Mouse (Mus musculus) CH12.LX (cell line): ENCODE data around the gene Nnat. TPM values are rescaled to one million over a fixed set of nuclear protein-coding genes. Genes with fewer than 3 reads are reported as not detected.

Experiments
- DNase-seq: peaks from one replicate; pipeline ENCODE4 v3.0.0-alpha.2; 2013; ENCODE audit errors: extremely low read depth
- H3K27ac ChIP-seq: 2 replicates; pipeline ENCODE4 v1.5.1; 2012; ENCODE audit warnings: low read depth, mild to moderate bottlenecking, control low read depth, moderate library complexity; ENCODE audit not compliant: insufficient read depth
- H3K27me3 ChIP-seq: replicated peaks from 2 replicates; pipeline ENCODE3; 2012; ENCODE audit warnings: inconsistent platforms
- H3K36me3 ChIP-seq, 2 experiments: replicated peaks in 1 of 2; 2 replicates each; pipeline versions ENCODE3 to v1.6.1; 2012; ENCODE audit warnings: inconsistent platforms in 1 of 2, low read length in 1 of 2, mild to moderate bottlenecking in 1 of 2, mixed read lengths in 1 of 2, moderate library complexity in 1 of 2; ENCODE audit not compliant: control insufficient read depth in 1 of 2, insufficient read depth in 1 of 2
- H3K4me1 ChIP-seq, 2 experiments: 2 replicates each; pipeline ENCODE4 v1.6.1; 2012; ENCODE audit warnings: inconsistent platforms in 1 of 2, moderate library complexity in 1 of 2; ENCODE audit not compliant: insufficient read depth in 2 of 2, control insufficient read depth in 1 of 2
- H3K4me2 ChIP-seq: 2 replicates; pipeline ENCODE4 v1.6.1; 2012; ENCODE audit warnings: low read depth, mild to moderate bottlenecking, control low read depth; ENCODE audit not compliant: poor library complexity, insufficient read depth, severe bottlenecking
- H3K4me3 ChIP-seq, 3 experiments: fragments of 150-350 bp in 1 of 3; sonication (generic) in 1 of 3; replicated peaks in 1 of 3; 2 replicates each; pipeline versions ENCODE3 to v1.5.1; 2011 to 2012; ENCODE audit warnings: low read depth in 2 of 3, low read length in 2 of 3, mild to moderate bottlenecking in 2 of 3, moderate library complexity in 2 of 3, control low read depth in 1 of 3, improper control_type of control experiment in 1 of 3, inconsistent platforms in 1 of 3, mixed read lengths in 1 of 3; ENCODE audit not compliant: poor library complexity in 1 of 3
- H3K79me2 ChIP-seq: replicated peaks from 2 replicates; pipeline ENCODE4 v1.6.1; 2012; ENCODE audit warnings: mild to moderate bottlenecking, moderate library complexity; ENCODE audit not compliant: control insufficient read depth, poor library complexity, insufficient read depth, severe bottlenecking; ENCODE audit errors: extremely low read depth
- H3K9ac ChIP-seq: 2 replicates; pipeline ENCODE4 v1.6.1; 2012; ENCODE audit warnings: low read depth, mild to moderate bottlenecking, control low read depth, moderate library complexity; ENCODE audit not compliant: insufficient read depth
- H3K9me3 ChIP-seq: replicated peaks from 2 replicates; pipeline ENCODE3; 2012; ENCODE audit warnings: low read length, inconsistent platforms, mixed read lengths
- BHLHE40 ChIP-seq: IDR thresholded peaks from 2 replicates; pipeline ENCODE4 v1.6.1; 2011; ENCODE audit warnings: mild to moderate bottlenecking, low read depth, low read length, improper control_type of control experiment
- CHD1 ChIP-seq: IDR thresholded peaks from 2 replicates; pipeline ENCODE4 v1.6.1; 2012; ENCODE audit warnings: low read depth, low read length, improper control_type of control experiment, inconsistent platforms
- CHD2 ChIP-seq: IDR thresholded peaks from 2 replicates; pipeline ENCODE4 v1.6.1; 2011; ENCODE audit warnings: low read length, improper control_type of control experiment
- CTCF ChIP-seq, 2 experiments: IDR thresholded peaks in 1 of 2; conservative IDR thresholded peaks in 1 of 2; 2 replicates each; pipeline ENCODE4 v1.5.1; 2011 to 2012; ENCODE audit warnings: low read depth in 2 of 2, low read length in 2 of 2, improper control_type of control experiment in 1 of 2, inconsistent platforms in 1 of 2, mild to moderate bottlenecking in 1 of 2, moderate library complexity in 1 of 2
- E2F4 ChIP-seq: IDR thresholded peaks from 2 replicates; pipeline ENCODE4 v1.6.1; 2011; ENCODE audit warnings: low read depth, low read length, improper control_type of control experiment; ENCODE audit not compliant: insufficient replicate concordance
- ELF1 ChIP-seq: IDR thresholded peaks from 2 replicates; pipeline ENCODE4 v1.6.1; 2014; ENCODE audit warnings: low read depth, mild to moderate bottlenecking, inconsistent platforms, low read length, improper control_type of control experiment
- EP300 ChIP-seq: IDR thresholded peaks from 2 replicates; pipeline ENCODE4 v1.6.1; 2011; ENCODE audit warnings: low read length, improper control_type of control experiment
- ETS1 ChIP-seq: conservative IDR thresholded peaks from 2 replicates; pipeline ENCODE4 v1.6.1; 2012; ENCODE audit warnings: low read depth, mild to moderate bottlenecking, inconsistent platforms, low read length, improper control_type of control experiment, moderate library complexity
- GABPA ChIP-seq: IDR thresholded peaks from 2 replicates; pipeline ENCODE4 v1.6.1; 2012; ENCODE audit warnings: low read depth, low read length, improper control_type of control experiment, inconsistent platforms; ENCODE audit not compliant: insufficient replicate concordance
- HCFC1 ChIP-seq: IDR thresholded peaks from 2 replicates; pipeline ENCODE4 v1.6.1; 2012; ENCODE audit warnings: low read depth, mild to moderate bottlenecking, inconsistent platforms, low read length, improper control_type of control experiment
- IRF4 ChIP-seq: IDR thresholded peaks from 2 replicates; pipeline ENCODE4 v1.6.1; 2014; ENCODE audit warnings: low read depth, mild to moderate bottlenecking, inconsistent platforms, low read length, improper control_type of control experiment
- JUN ChIP-seq: IDR thresholded peaks from 2 replicates; pipeline ENCODE4 v1.6.1; 2011; ENCODE audit warnings: low read depth, mild to moderate bottlenecking, low read length, improper control_type of control experiment, moderate library complexity; ENCODE audit not compliant: insufficient read depth
- JUND ChIP-seq: conservative IDR thresholded peaks from 2 replicates; pipeline ENCODE4 v1.6.1; 2011; ENCODE audit warnings: low read depth, low read length, improper control_type of control experiment
- KAT2A ChIP-seq: IDR thresholded peaks from 2 replicates; pipeline ENCODE4 v1.6.1; 2012; ENCODE audit warnings: low read length, improper control_type of control experiment, inconsistent platforms; ENCODE audit not compliant: insufficient replicate concordance
- MAFK ChIP-seq: IDR thresholded peaks from 2 replicates; pipeline ENCODE4 v1.6.1; 2011; ENCODE audit warnings: low read length, improper control_type of control experiment; ENCODE audit not compliant: insufficient replicate concordance
- MAX ChIP-seq: IDR thresholded peaks from 2 replicates; pipeline ENCODE4 v1.6.1; 2011; ENCODE audit warnings: low read length, improper control_type of control experiment
- MAZ ChIP-seq: IDR thresholded peaks from 2 replicates; pipeline ENCODE4 v1.6.1; 2012; ENCODE audit warnings: low read depth, mild to moderate bottlenecking, inconsistent platforms, low read length, improper control_type of control experiment, moderate library complexity
- MEF2A ChIP-seq: IDR thresholded peaks from 2 replicates; pipeline ENCODE4 v1.6.1; 2014; ENCODE audit warnings: low read depth, mild to moderate bottlenecking, inconsistent platforms, low read length, improper control_type of control experiment, borderline replicate concordance
- MXI1 ChIP-seq: IDR thresholded peaks from 2 replicates; pipeline ENCODE4 v1.6.1; 2011; ENCODE audit warnings: mild to moderate bottlenecking, low read depth, low read length, improper control_type of control experiment
- MYC ChIP-seq: IDR thresholded peaks from 2 replicates; pipeline ENCODE4 v1.6.1; 2011; ENCODE audit warnings: low read depth, mild to moderate bottlenecking, improper control_type of control experiment, low read length
- NELFE ChIP-seq: IDR thresholded peaks from 2 replicates; pipeline ENCODE4 v1.6.1; 2011; ENCODE audit warnings: low read depth, low read length, improper control_type of control experiment
- NRF1 ChIP-seq: IDR thresholded peaks from 2 replicates; pipeline ENCODE4 v1.6.1; 2014; ENCODE audit warnings: low read depth, mild to moderate bottlenecking, inconsistent platforms, low read length, improper control_type of control experiment, moderate library complexity
- PAX5 ChIP-seq: IDR thresholded peaks from 2 replicates; pipeline ENCODE4 v1.6.1; 2012; ENCODE audit warnings: low read length, inconsistent platforms, mixed read lengths
- POLR2A ChIP-seq: IDR thresholded peaks from 2 replicates; pipeline ENCODE4 v1.6.1; 2011; ENCODE audit warnings: low read depth, mild to moderate bottlenecking, improper control_type of control experiment, low read length
- POLR2AphosphoS2 ChIP-seq: IDR thresholded peaks from 2 replicates; pipeline ENCODE4 v1.6.1; 2011; ENCODE audit warnings: low read depth, low read length, improper control_type of control experiment
- RAD21 ChIP-seq: IDR thresholded peaks from 2 replicates; pipeline ENCODE4 v1.6.1; 2011; ENCODE audit warnings: low read depth, mild to moderate bottlenecking, low read length, improper control_type of control experiment, moderate library complexity
- RCOR1 ChIP-seq: conservative IDR thresholded peaks from 2 replicates; pipeline ENCODE4 v1.6.1; 2012; ENCODE audit warnings: low read depth, mild to moderate bottlenecking, inconsistent platforms, low read length, improper control_type of control experiment
- SIN3A ChIP-seq: IDR thresholded peaks from 2 replicates; pipeline ENCODE4 v1.6.1; 2012; ENCODE audit warnings: low read length, improper control_type of control experiment, inconsistent platforms
- SMC3 ChIP-seq: IDR thresholded peaks from 2 replicates; pipeline ENCODE4 v1.6.1; 2011; ENCODE audit warnings: low read depth, low read length, improper control_type of control experiment
- TBP ChIP-seq: conservative IDR thresholded peaks from 2 replicates; pipeline ENCODE4 v1.6.1; 2011; ENCODE audit warnings: low read depth, low read length, improper control_type of control experiment
- TCF12 ChIP-seq: IDR thresholded peaks from 2 replicates; pipeline ENCODE4 v1.6.1; 2014; ENCODE audit warnings: low read depth, mild to moderate bottlenecking, inconsistent platforms, low read length, improper control_type of control experiment
- UBTF ChIP-seq: IDR thresholded peaks from 2 replicates; pipeline ENCODE4 v1.6.1; 2012; ENCODE audit warnings: low read depth, mild to moderate bottlenecking, inconsistent platforms, low read length, improper control_type of control experiment, moderate library complexity
- USF1 ChIP-seq: IDR thresholded peaks from 2 replicates; pipeline ENCODE4 v1.6.1; 2014; ENCODE audit warnings: low read depth, mild to moderate bottlenecking, inconsistent platforms, low read length, improper control_type of control experiment
- USF2 ChIP-seq: conservative IDR thresholded peaks from 2 replicates; pipeline ENCODE4 v1.6.1; 2011; ENCODE audit warnings: low read depth, low read length, improper control_type of control experiment
- ZC3H11A ChIP-seq: IDR thresholded peaks from 2 replicates; pipeline ENCODE4 v1.6.1; 2012; ENCODE audit warnings: low read depth, mild to moderate bottlenecking, inconsistent platforms, low read length, improper control_type of control experiment
- ZKSCAN1 ChIP-seq: IDR thresholded peaks from 2 replicates; pipeline ENCODE4 v1.6.1; 2012; ENCODE audit warnings: low read depth, inconsistent platforms, low read length, improper control_type of control experiment, borderline replicate concordance
- ZMIZ1 ChIP-seq: IDR thresholded peaks from 2 replicates; pipeline ENCODE4 v1.6.1; 2012; ENCODE audit warnings: low read depth, mild to moderate bottlenecking, inconsistent platforms, low read length, improper control_type of control experiment
- ZNF384 ChIP-seq: IDR thresholded peaks from 2 replicates; pipeline ENCODE4 v1.6.1; 2012; ENCODE audit warnings: low read depth, low read length, improper control_type of control experiment, inconsistent platforms
- dilution Hi-C: fragments of 300-500 bp; cut with MboI; formaldehyde crosslinking; loops from 2 replicates; pipeline ENCODE4 v1.14.3; 2020; ENCODE audit warnings: low sequenced_read_pairs; ENCODE audit not compliant: extremely low pct_unique_long_range_greater_than_20kb, extremely low pct_ligation_motif_present
- in situ Hi-C: fragments of 300-500 bp; cut with MboI; formaldehyde crosslinking; loops from 3 replicates; pipeline ENCODE4 v1.14.3; 2019; ENCODE audit warnings: low sequenced_read_pairs, low pct_ligation_motif_present, low pct_unique_long_range_greater_than_20kb, mixed read lengths
- polyA plus RNA-seq: library from polyadenylated mRNA; unstranded; fragments of >175 nt; gene quantifications from 2 replicates; pipeline ENCODE4 v1.2.1, GENCODE M21; 2012; ENCODE audit warnings: low read depth; ENCODE audit not compliant: insufficient read length
- total RNA-seq, 2 experiments: library from RNA; depleted of rRNA; stranded (reverse); fragments of 300-350 nt in 1 of 2; fragments of >200 nt in 1 of 2; gene quantifications; 2 replicates each; pipeline ENCODE4 v1.2.3; 2012 to 2014

Nnat gene
- total and polyA plus RNA-seq, 3 experiments, result 0.76 to 0.84 TPM; not detected in 1

DNA sequence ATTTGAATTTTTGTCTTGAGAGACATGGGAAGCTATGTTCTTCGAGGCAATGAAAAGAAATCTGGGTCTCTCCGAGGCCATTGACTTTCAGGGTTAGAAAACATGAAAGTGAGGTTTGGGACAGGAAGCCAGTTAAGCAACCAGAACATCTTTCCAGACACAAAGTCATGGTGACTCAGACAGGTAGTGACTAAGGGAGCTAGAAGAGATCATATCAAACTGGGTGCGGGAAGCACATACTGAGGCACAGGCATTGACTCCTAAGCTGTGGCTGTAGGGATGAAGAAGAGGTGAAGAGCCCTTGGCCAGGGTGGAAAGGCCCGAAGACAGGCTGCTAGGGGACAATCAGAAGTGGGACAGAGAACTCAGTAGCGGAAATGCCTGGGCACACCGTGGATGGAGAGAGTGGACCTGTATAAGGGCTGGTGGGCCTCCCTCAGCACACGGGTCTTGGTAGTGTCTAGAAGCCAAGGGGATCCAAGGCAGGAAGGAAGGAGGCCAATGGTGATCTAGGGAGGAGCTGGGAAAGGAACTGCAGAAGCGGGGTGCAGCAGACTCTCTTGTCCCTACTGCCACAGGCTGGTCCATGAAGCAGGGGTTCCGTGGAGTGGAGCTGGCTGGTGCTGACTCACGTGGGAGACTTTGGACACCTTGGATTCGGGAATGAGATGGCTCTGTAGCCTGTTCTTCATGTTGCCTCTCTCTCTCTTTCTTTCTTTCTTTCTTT lies 7.5 kb downstream of the Nnat start:
- Histone ChIP-seq H3K36me3 (peaks cover 0 to 5% of the 10 kb centered on the region in 2 experiments), H3K4me1 (peaks cover 0 to 32% of the 10 kb centered on the region in 2 experiments; a peak in 2 of 4 replicates), H3K9ac (peak overlapping the region; percentile 98), H3K79me2 (peaks cover 13% of the 10 kb centered on the region), H3K4me3 (peak overlapping the region; percentile 69 to 100 (median 91)), H3K9me3 (no peaks in the 10 kb centered on the region), H3K27ac (peak overlapping the region; percentile 95), H3K4me2 (peak overlapping the region; percentile 91), H3K27me3 (peaks cover 13% of the 10 kb centered on the region)
- in situ Hi-C loops, result loop anchor here (5.0 to 25.0 kb wide), 2 partner anchors 85 to 430 kb away; partner anchors contain the start of gene Samhd1
- dilution Hi-C loops, result no loop called here
- TF ChIP-seq ZKSCAN1 (no peak), CTCF (conservative IDR thresholded peaks at IDR 0.05 in 1 of 2, IDR thresholded peaks at IDR 0.05 in 1 of 2; ENCODE audit: low read depth in 2 of 2, low read length in 2 of 2) (no peak), RCOR1 (peak; percentile 67; the same call in 1 of the 2 replicates), KAT2A (peak; percentile 77; the same call in 1 of the 2 replicates), MYC (peak; percentile 86; the same call in 1 of the 2 replicates), MAX (peak; percentile 80), CHD2 (peak; percentile 56; the same call in 1 of the 2 replicates), UBTF (no peak), SMC3 (no peak), ZMIZ1 (no peak), MEF2A (peak; percentile 70), ETS1 (no peak), ELF1 (peak; percentile 66), JUN (no peak), USF1 (no peak; the same call in 1 of the 2 replicates), IRF4 (peak; percentile 84), ZC3H11A (no peak), MAFK (0 out of 2 replicates have a peak, but pooled peaks have one; percentile 29), E2F4 (0 out of 2 replicates have a peak, but pooled peaks have one; percentile 44), BHLHE40 (peak; percentile 84), HCFC1 (peak; percentile 88), POLR2AphosphoS2 (no peak), RAD21 (no peak), GABPA (no peak; the same call in 1 of the 2 replicates), MAZ (0 out of 2 replicates have a peak, but pooled peaks have one; percentile 29), NELFE (peak; percentile 51), SIN3A (peak; percentile 61; the same call in 1 of the 2 replicates), EP300 (no peak), CHD1 (no peak), NRF1 (no peak), TCF12 (peak; percentile 69), USF2 (no peak), PAX5 (no peak), JUND (no peak; the same call in 1 of the 2 replicates), ZNF384 (no peak; the same call in 1 of the 2 replicates), MXI1 (peak; percentile 84), TBP (peak; percentile 65; the same call in 1 of the 2 replicates), POLR2A (peak; percentile 71)
- DNase-seq, result peak; percentile 90
